Mouse (Mus musculus) embryonic stem cell, embryonic (primary cell): ENCODE measurements at regions not wholly inside any gene's neighbourhood (a gene's known extent, or its start where the extent isn't known, plus 50 kb on each side); places are given as distances from the start of the nearest gene placed in this dataset.

Experiments used
- CTCF ChIA-PET, 4 experiments: fragments of 300-600 bp in 2 of 4; fragments of 350-600 bp in 2 of 4; sonication (Branson Sonifier 250); formaldehyde crosslinking; loops; one replicate each; lab custom pipeline; 2022; ENCODE audit warnings: inconsistent platforms in 2 of 4; lab: Charles Lee
- POLR2A ChIA-PET, 4 experiments: fragments of 300-600 bp in 2 of 4; fragments of 350-600 bp in 2 of 4; sonication (Branson Sonifier 250); formaldehyde crosslinking; loops; one replicate each; lab custom pipeline; 2022; ENCODE audit warnings: antibody characterized with exemption in 4 of 4, inconsistent platforms in 1 of 4; lab: Charles Lee

DNA sequence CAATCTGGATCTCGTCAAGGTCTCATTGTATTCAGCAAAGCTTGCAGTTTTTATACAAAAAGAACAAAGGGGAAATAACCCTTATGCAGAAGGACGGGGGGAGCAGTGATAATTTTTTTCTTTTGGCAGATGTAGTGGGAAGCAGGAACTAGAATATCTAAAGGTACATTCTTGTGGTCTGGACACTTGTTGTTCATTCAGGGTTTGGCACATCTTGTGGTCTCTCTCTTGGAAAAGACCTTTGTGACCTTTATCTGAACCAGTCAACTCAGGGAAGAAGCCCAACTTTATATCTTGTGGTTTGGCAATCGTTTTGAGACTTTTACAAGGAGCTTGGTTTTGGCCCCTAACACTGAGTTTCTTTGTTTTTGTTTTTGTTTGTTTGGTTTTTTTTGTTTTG is 910.3 kb upstream of the Pcdh17 start:
- CTCF ChIA-PET, result interaction anchor here in 1 of 4 experiments (0.7 kb wide), 1 partner anchor 406 kb away, joined by 4 read pairs; no protein-coding TSS in a partner anchor
- POLR2A ChIA-PET, result no interaction called here
